Comparison of ENCODE assay signal across 14 mouse cellular contexts in the genomic region with DNA sequence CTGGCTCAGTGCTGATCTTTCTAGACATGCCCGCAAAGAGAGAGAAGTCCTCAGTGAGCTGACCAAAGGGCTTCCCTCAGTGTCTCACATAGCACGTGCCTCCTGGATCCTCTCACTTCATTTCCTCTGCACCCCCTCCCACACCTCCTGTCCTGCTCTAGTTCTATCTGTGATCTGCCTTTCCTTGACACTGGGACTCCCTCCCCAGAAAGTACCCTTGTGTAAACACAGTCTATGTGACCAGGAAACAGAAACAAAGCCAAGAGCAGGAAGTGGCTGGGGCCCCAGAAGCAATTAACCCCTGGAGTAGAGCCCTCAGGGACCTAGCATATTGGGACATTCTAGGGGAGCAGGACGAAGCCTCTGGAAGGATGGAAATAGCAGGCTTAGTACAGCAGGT. TPM values are rescaled to one million over a fixed set of nuclear protein-coding genes. Genes with fewer than 3 reads are reported as not detected.
DNase-seq lines count a peak whose midpoint lies in the region; ATAC-seq and TF ChIP-seq lines count a peak whose summit lies in the region.
"Had no signal": no experiment of that assay in that cellular context is flagged by ENCODE, and none has a peak within 500 bp of the region (broad histone marks: within the 10 kb centered on the region; RNA-seq: fewer than 3 reads in every experiment).

No protein-coding gene starts in this region.

- peaks cover 28% of the 10 kb centered on the region for H3K36me3 ChIP-seq in liver, adult 2 months (ENCODE audit: control insufficient read depth, insufficient read depth, low read length)
- peaks cover 47% of the 10 kb centered on the region for H3K36me3 ChIP-seq in liver, embryonic 12.5 days
- H3K36me3 ChIP-seq: embryonic facial prominence, embryonic 10.5 days had no signal

- 61% methylated on average over 3 of the region's 3 CpGs for WGBS in liver, adult 2 months
- 29% methylated on average over 3 of the region's 3 CpGs for WGBS in liver, embryonic 12.5 days (ENCODE audit: insufficient replicate concordance)

- no peak for TF ChIP-seq POLR2A in liver, adult 2 months (IDR thresholded peaks at IDR 0.05; ENCODE audit: extremely low read depth, insufficient read depth, low read length)

- intact Hi-C loops in gastrocnemius, adult 2 months (cut with DNase I) = loop anchor here (5.0 kb wide), 1 partner anchor 89 kb away; no protein-coding TSS in a partner anchor

- H3K4me3 ChIP-seq in gastrocnemius, adult 2 months = no peak overlapping the region
- no peak overlapping the region for H3K4me3 ChIP-seq in liver, adult 2 months (ENCODE audit: insufficient read depth, low read depth, low read length)
- no peak overlapping the region for H3K4me3 ChIP-seq in liver, embryonic 12.5 days
- H3K4me3 ChIP-seq: embryonic facial prominence, embryonic 10.5 days had no signal

- no peaks in the 10 kb centered on the region for H3K9me3 ChIP-seq in liver, embryonic 12.5 days (replicated peaks)
- H3K9me3 ChIP-seq: embryonic facial prominence, embryonic 10.5 days had no signal

- no peak for DNase-seq in gastrocnemius, adult 2 months
- no peak for DNase-seq in gastrocnemius, adult 18-20 months (ENCODE audit: low spot score)
- DNase-seq in liver, adult 2 months (ENCODE audit: extremely low read depth, low read depth, low spot score) = peak; percentile 31
- DNase-seq in lung, postnatal 14 days = peak; percentile 35
- DNase-seq in adipocyte (ENCODE audit: low spot score) = no peak
- DNase-seq in layer of hippocampus, adult 11-12 months (ENCODE audit: low spot score) = no peak
- DNase-seq: B cell, adult 2 months; cerebellum, adult 9-11 months; kidney, adult 18-20 months; right cerebral cortex, postnatal 25 days; thymus, postnatal 36 days had no signal

- ATAC-seq in liver, embryonic 12.5 days = no peak
- ATAC-seq in granulocyte monocyte progenitor cell, adult 5-6 weeks (replicated peaks; ENCODE audit: poor library complexity, severe bottlenecking) = peak; percentile 57; the same call in 1 of the 2 replicates

- no peaks in the 10 kb centered on the region for H3K27me3 ChIP-seq in liver, adult 2 months (ENCODE audit: control insufficient read depth, insufficient read depth, low read length)
- H3K27me3 ChIP-seq in liver, embryonic 12.5 days (replicated peaks) = no peaks in the 10 kb centered on the region; the same call in none of the 2 replicates

- peak overlapping the region; percentile 60 for H3K27ac ChIP-seq in gastrocnemius, adult 2 months
- peak overlapping the region; percentile 24; the same call in 1 of the 2 replicates for H3K27ac ChIP-seq in liver, adult 2 months (replicated peaks; ENCODE audit: insufficient read depth, low read depth, low read length)
- H3K27ac ChIP-seq in liver, embryonic 12.5 days = no peak overlapping the region
- H3K27ac ChIP-seq: embryonic facial prominence, embryonic 10.5 days had no signal

- no peak for TF ChIP-seq CTCF in gastrocnemius, adult 2 months (IDR thresholded peaks at IDR 0.05)
- no peak for TF ChIP-seq CTCF in liver, adult 2 months (IDR thresholded peaks at IDR 0.05; ENCODE audit: low read depth, low read length)

- no peaks in the 10 kb centered on the region for H3K79me2 ChIP-seq in liver, adult 2 months (ENCODE audit: control insufficient read depth, insufficient read depth, low read length)

- no peak overlapping the region for H3K4me2 ChIP-seq in liver, embryonic 12.5 days

- peaks cover 4% of the 10 kb centered on the region; the same call in 1 of the 2 replicates for H3K4me1 ChIP-seq in liver, adult 2 months (ENCODE audit: control insufficient read depth, insufficient read depth, low read length)
- peaks cover 8% of the 10 kb centered on the region; the same call in 1 of the 2 replicates for H3K4me1 ChIP-seq in liver, embryonic 12.5 days

- H3K9ac ChIP-seq in liver, adult 2 months (ENCODE audit: low read depth, low read length) = no peak overlapping the region
- no peak overlapping the region for H3K9ac ChIP-seq in liver, embryonic 12.5 days

RNA-seq across cellular contexts. Expression of gene Abtb1, which starts 20.9 kb away (rescaled TPM):
- total RNA-seq in gastrocnemius, adult 2 months (2021) = 10 to 100 TPM; 16.9 to 22.7 TPM
- total RNA-seq in gastrocnemius, adult 18-20 months (2021) = 10 to 100 TPM; 20.6 to 23.2 TPM
- total RNA-seq in liver, adult 2 months (2014; rRNA removed) = 28.2 and 28.3 TPM in 2 replicates
- 54.7 and 60.0 TPM in 2 replicates for polyA plus RNA-seq in liver, adult 2 months (2012; rRNA removed)
- polyA plus RNA-seq in liver, embryonic 12.5 days (2016; fragmentation: Nextera tagmentation; extraction: Ambion mirVana) = 37.6 and 40.0 TPM in 2 replicates
- total RNA-seq in granulocyte monocyte progenitor cell, adult 5-6 weeks (2014; fragmentation: Nextera tagmentation) = 19.7 and 21.6 TPM in 2 replicates
- 22.3 and 35.6 TPM in 2 replicates for total RNA-seq in granulocyte monocyte progenitor cell, adult 5-6 weeks (2017)

RNA-seq across cellular contexts. Expression of gene Podxl2, which starts 54.0 kb away (rescaled TPM):
- 10 to 100 TPM; 48.5 to 55.1 TPM for total RNA-seq in gastrocnemius, adult 2 months (2021)
- total RNA-seq in gastrocnemius, adult 18-20 months (2021) = 10 to 100 TPM; 63.1 to 63.5 TPM
- 0.46 and 0.60 TPM in 2 replicates for total RNA-seq in liver, adult 2 months (2014; rRNA removed)
- 0.89 and 2.0 TPM in 2 replicates for polyA plus RNA-seq in liver, adult 2 months (2012; rRNA removed)
- 4.6 and 5.0 TPM in 2 replicates for polyA plus RNA-seq in liver, embryonic 12.5 days (2016; fragmentation: Nextera tagmentation; extraction: Ambion mirVana)
- not detected in 2 replicates for total RNA-seq in granulocyte monocyte progenitor cell, adult 5-6 weeks (2014; fragmentation: Nextera tagmentation)
- not detected in 2 replicates for total RNA-seq in granulocyte monocyte progenitor cell, adult 5-6 weeks (2017)

Comparison
In these comparisons a context has a peak if more than half of its experiments do, and no peak if none do; other contexts are left out.
1. DNase-seq: peak in liver, adult 2 months (single experiment) and lung, postnatal 14 days (single experiment); none in gastrocnemius, adult 2 months (single experiment), gastrocnemius, adult 18-20 months (single experiment), adipocyte (single experiment) and layer of hippocampus, adult 11-12 months (single experiment).
2. RNA of gene Podxl2, which starts 54.0 kb away (total RNA-seq): 63.1 to 63.5 TPM in gastrocnemius, adult 18-20 months and 48.5 to 55.1 TPM in gastrocnemius, adult 2 months; 0.46 to 0.60 TPM in liver, adult 2 months and not detected in granulocyte monocyte progenitor cell, adult 5-6 weeks; every median in the first group is over 10 times any median in the second.